Mouse (Mus musculus) lung, postnatal 0 days (tissue): ENCODE measurements around the gene Cst3. TPM values are rescaled to one million over a fixed set of nuclear protein-coding genes. Genes with fewer than 3 reads are reported as not detected.

Source experiments
- ATAC-seq: fragments of 200-750 bp; cut with Nextera tagmentation; 2 replicates; pipeline ENCODE4 v1.8.0; 2017; ENCODE audit warnings: moderate library complexity
- DNase-seq: peaks from one replicate; pipeline ENCODE4 v3.0.0-alpha.2; 2016; ENCODE audit warnings: low spot score
- H3K27ac ChIP-seq: fragments of 300-500 bp; sonication (generic); 2 replicates; pipeline ENCODE4 v1.5.1; 2014; ENCODE audit warnings: antibody characterized with exemption, mild to moderate bottlenecking, low read length, mixed read lengths
- H3K27me3 ChIP-seq: fragments of 300-500 bp; sonication (generic); replicated peaks from 2 replicates; pipeline ENCODE4 v1.6.1; 2014; ENCODE audit warnings: low read length, mixed read lengths; ENCODE audit not compliant: insufficient read depth
- H3K36me3 ChIP-seq: fragments of 300-500 bp; sonication (generic); 2 replicates; pipeline ENCODE4 v1.6.1; 2014; ENCODE audit warnings: low read length, mixed read lengths; ENCODE audit not compliant: insufficient read depth
- H3K4me1 ChIP-seq: fragments of 300-500 bp; sonication (generic); 2 replicates; pipeline ENCODE4 v1.6.1; 2014; ENCODE audit warnings: antibody characterized with exemption, low read depth, low read length, mixed read lengths; ENCODE audit not compliant: insufficient read depth
- H3K4me2 ChIP-seq: fragments of 300-500 bp; sonication (generic); replicated peaks from 2 replicates; pipeline ENCODE4 v1.6.1; 2014; ENCODE audit warnings: low read depth, mild to moderate bottlenecking, low read length, moderate library complexity, mixed read lengths
- H3K4me3 ChIP-seq: fragments of 300-500 bp; sonication (generic); 2 replicates; pipeline ENCODE4 v1.5.1; 2014; ENCODE audit warnings: low read depth, low read length
- H3K9ac ChIP-seq: fragments of 300-500 bp; sonication (generic); replicated peaks from 2 replicates; pipeline ENCODE4 v1.6.1; 2014; ENCODE audit warnings: low read depth, mild to moderate bottlenecking
- H3K9me3 ChIP-seq: fragments of 300-500 bp; sonication (generic); 2 replicates; pipeline ENCODE4 v1.6.1; 2016; ENCODE audit warnings: low read length, mixed read lengths
- CTCF ChIP-seq: IDR thresholded peaks from 2 replicates; pipeline ENCODE4 v1.5.1; 2016; ENCODE audit warnings: antibody characterized with exemption, mild to moderate bottlenecking
- EP300 ChIP-seq: IDR thresholded peaks from 2 replicates; pipeline ENCODE4 v1.6.1; 2016; ENCODE audit warnings: antibody characterized with exemption, mild to moderate bottlenecking, control low read depth
- WGBS: fragments of 180-500 bp; shearing (Covaris S2); extraction: QIAGEN DNeasy Blood & Tissue Kit; methylation state at CpG from one replicate; pipeline ENCODE4 v1.1.7; 2014; 5-methylcytosine and 5-hydroxymethylcytosine counted together
- polyA plus RNA-seq: library from polyadenylated mRNA; unstranded; fragments of >200 nt; fragmentation: Nextera tagmentation; extraction: Ambion mirVana; gene quantifications from 2 replicates; pipeline ENCODE4 v1.2.1, GENCODE M21; 2015

Cst3 gene
- polyA plus RNA-seq, 1 experiment from 2014 or later: 866 TPM

DNA sequence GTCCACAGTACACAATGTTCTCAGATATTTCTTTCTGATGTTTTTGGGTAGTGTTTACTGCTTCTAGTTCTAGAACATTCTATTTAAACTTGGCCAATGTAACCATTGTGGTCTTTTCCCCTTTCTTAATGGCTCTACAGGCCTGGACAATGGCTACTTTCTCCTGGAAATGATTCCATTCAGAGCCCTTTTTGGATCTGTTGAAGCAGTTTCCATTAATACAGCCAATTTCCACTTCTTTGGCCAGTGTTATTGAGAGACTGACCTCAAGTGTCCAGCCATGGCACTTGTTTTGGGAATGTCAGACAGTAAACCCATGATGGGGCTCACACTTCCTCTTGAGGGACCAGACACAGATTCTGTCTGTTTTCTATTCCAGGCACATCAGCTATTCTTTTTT, 13.8 kb downstream of the Cst3 start:
- Histone ChIP-seq H3K9ac (no peak overlapping the region), H3K4me1 (no peaks in the 10 kb centered on the region), H3K36me3 (no peaks in the 10 kb centered on the region), H3K4me2 (no peak overlapping the region), H3K27me3 (no peaks in the 10 kb centered on the region), H3K9me3 (no peaks in the 10 kb centered on the region), H3K4me3 (no peak overlapping the region), H3K27ac (no peak overlapping the region)
- DNase-seq (no peak), ATAC-seq (no peak)
- 0 out of 2 replicates have a peak, but pooled peaks have one; percentile 15 for TF ChIP-seq EP300
- TF ChIP-seq CTCF: no peak

DNA sequence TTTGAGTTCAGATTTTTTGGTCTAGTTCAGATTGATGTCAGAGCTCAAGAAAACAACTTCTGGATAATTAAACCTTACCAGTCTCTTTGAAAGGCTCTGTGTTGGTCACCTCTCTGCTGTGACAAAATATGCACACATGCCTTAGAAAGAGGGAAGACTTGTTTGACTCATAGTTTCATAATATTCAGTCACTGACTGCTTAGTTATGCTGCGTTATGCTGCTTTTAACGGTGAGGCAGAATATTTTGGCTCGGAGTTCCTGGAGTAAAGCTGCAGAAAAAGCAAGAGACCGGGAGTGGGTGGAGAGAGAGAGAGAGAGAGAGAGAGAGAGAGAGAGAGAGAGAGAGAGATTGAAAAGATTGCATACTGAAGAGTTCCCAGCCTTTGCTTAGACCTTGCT, 14.5 kb downstream of the Cst3 start:
- Histone ChIP-seq H3K4me2 (no peak overlapping the region), H3K9me3 (no peaks in the 10 kb centered on the region), H3K36me3 (no peaks in the 10 kb centered on the region), H3K27ac (no peak overlapping the region), H3K4me3 (no peak overlapping the region), H3K9ac (no peak overlapping the region), H3K27me3 (no peaks in the 10 kb centered on the region), H3K4me1 (no peaks in the 10 kb centered on the region)
- TF ChIP-seq EP300 (no peak), CTCF (no peak)
- DNase-seq (no peak), ATAC-seq (no peak)
- WGBS: 71% methylated on average over 4 of the region's 4 CpGs

DNA sequence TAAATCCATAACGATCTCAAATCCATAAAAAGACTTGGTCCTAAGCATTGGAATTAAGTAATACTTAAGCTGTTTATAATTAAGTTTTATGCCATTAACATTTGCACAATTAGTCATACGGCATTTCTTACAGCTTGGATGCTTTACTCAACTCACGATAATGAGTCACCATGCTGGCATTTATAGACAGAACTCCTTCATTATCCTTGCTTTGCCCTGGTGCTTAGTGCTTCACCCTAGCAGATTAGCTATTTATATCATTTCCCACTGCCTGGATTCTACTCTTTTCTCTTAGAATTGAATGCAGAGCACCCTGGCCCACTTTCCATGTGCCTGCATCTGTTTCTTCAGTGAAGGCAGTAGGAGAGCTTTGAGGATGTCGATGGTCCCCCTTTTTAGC, 18.0 kb downstream of the Cst3 start:
- H3K4me3 ChIP-seq: no peak overlapping the region
- H3K36me3 ChIP-seq: no peaks in the 10 kb centered on the region
- no peak overlapping the region for H3K9ac ChIP-seq
- DNase-seq: peak; percentile 46
- H3K27ac ChIP-seq: no peak overlapping the region; the same call in 1 of the 2 replicates
- H3K4me1 ChIP-seq: no peaks in the 10 kb centered on the region
- TF ChIP-seq EP300: no peak
- no peak for TF ChIP-seq CTCF
- no peak; the same call in 1 of the 2 replicates for ATAC-seq
- 56% methylated on average over 4 of the region's 4 CpGs for WGBS
- no peaks in the 10 kb centered on the region for H3K9me3 ChIP-seq
- no peaks in the 10 kb centered on the region for H3K27me3 ChIP-seq
- no peak overlapping the region for H3K4me2 ChIP-seq

DNA sequence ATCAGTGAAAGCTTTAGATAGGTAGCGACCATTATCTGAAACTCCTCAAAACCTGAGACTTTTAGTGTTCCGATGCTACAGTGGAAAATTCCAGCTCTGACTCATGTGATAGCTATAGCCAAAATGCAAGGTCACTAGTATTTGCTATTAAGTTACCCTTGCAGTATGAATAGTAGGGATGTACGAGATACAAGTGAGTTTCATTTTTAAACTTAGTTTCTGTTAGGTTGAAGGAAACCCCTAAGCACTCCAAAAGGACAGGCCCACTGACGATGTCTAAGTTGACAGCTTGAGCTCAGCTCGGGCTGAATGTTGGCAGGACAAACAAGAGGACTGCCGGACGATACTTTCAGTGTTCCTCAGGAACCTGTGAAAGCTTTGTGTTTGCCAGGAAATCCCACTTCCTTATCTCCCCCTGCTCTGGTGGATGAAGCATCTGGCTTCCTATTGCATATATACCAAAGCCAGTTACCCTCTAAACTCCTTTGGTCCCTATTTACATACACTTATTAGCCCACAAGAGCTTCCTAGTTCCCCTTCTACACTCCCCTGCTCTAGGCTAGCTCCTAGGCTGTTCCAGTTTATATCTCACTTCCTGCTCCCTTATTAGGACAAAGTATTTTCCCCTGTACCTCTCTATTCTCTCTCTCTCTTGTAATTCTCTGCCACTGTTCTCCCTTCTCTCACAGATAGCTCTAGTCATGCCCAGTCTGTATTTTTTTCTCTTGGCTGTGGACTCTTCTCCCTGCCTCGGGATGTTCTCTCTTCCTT, 18.7 kb downstream of the Cst3 start:
- Histone ChIP-seq H3K4me3 (peak overlapping the region; percentile 4; the same call in 1 of the 2 replicates), H3K27ac (peak overlapping the region; percentile 22; the same call in 1 of the 2 replicates), H3K36me3 (no peaks in the 10 kb centered on the region), H3K27me3 (no peaks in the 10 kb centered on the region), H3K4me2 (peak overlapping the region; percentile 37), H3K9me3 (no peaks in the 10 kb centered on the region), H3K9ac (no peak overlapping the region), H3K4me1 (no peaks in the 10 kb centered on the region)
- WGBS: 20% methylated on average over 8 of the region's 8 CpGs
- TF ChIP-seq CTCF: no peak
- TF ChIP-seq EP300: no peak
- ATAC-seq (peak; percentile 62), DNase-seq (peak; percentile 58)

DNA sequence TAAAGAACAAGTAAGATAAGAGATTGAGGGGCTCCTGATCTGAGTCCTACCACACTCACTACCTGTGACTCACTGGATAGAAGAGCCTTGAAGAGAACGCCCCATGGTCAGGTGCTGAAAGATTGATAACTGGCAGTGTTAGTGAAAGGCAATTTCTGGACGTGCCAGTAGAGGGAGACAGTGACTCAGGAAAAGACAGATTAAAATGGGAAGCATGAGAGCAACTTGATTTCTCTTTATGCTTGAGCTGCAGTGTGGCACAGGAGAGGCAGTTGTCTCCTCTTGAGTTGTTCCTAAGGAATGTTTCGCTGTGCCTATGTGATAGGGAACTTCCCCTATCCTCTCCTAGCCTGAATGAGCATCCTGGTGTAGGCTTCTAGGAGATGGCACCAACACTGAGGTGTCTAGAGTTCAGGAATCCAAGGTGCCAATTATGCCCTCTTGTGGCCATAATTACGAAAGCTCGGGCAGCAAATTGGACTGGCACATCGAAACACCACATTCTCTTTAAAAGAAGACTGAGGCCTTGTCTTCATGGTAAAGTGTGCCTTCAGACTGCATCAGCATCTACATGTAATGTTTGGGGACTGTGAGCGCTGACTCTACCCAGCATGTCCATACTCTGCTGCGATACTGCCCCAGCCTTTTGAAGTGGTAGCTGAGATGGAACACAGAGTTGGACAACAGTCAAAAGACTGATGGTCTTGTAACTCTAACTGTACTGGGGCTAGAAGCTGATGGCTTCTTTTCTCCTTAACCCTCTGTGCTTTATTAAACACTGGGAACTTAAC, 24.2 kb downstream of the Cst3 start:
- H3K9ac ChIP-seq: no peak overlapping the region
- H3K4me2 ChIP-seq: no peak overlapping the region
- no peaks in the 10 kb centered on the region for H3K9me3 ChIP-seq
- DNase-seq: peak; percentile 87
- no peaks in the 10 kb centered on the region for H3K36me3 ChIP-seq
- TF ChIP-seq CTCF (peak; percentile 86), EP300 (no peak)
- no peak overlapping the region for H3K27ac ChIP-seq
- H3K27me3 ChIP-seq: no peaks in the 10 kb centered on the region
- WGBS: 33% methylated on average over 8 of the region's 8 CpGs
- ATAC-seq: peak; percentile 81
- H3K4me1 ChIP-seq: no peaks in the 10 kb centered on the region
- no peak overlapping the region for H3K4me3 ChIP-seq

DNA sequence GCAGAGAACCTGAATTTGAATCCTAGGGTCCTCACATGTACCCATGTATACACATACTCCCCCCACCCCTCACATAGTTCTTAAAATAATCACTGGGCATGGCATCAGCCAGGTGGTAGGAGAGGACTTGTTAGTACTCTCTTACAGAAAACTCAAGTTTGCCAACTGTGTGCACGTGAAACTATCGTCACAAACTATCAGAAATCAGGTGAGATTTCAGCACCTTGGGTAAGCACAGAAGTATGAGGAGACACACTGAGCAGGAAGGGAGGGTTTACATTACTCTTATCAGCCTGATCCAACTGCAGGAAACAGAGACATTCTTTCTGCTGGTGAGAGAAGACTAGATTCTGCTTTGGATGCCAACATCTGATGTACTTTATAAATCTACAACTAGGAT, 36.3 kb downstream of the Cst3 start:
- Histone ChIP-seq H3K4me2 (no peak overlapping the region), H3K27me3 (no peaks in the 10 kb centered on the region), H3K9ac (no peak overlapping the region), H3K4me3 (no peak overlapping the region), H3K9me3 (no peaks in the 10 kb centered on the region), H3K27ac (peak overlapping the region; percentile 33; the same call in 1 of the 2 replicates), H3K36me3 (no peaks in the 10 kb centered on the region), H3K4me1 (no peaks in the 10 kb centered on the region; the same call in 1 of the 2 replicates)
- peak; percentile 68 for ATAC-seq
- 36% methylated on average over 2 of the region's 2 CpGs for WGBS
- peak; percentile 56 for DNase-seq
- TF ChIP-seq CTCF (no peak), EP300 (peak; percentile 69)
